Comparison of ENCODE assay signal across 29 mouse cellular contexts in genomic region chr6:113361476-113361875, GRCm38 (mm10). TPM values are rescaled to one million over a fixed set of nuclear protein-coding genes. Genes with fewer than 3 reads are reported as not detected.
DNase-seq lines count a peak whose midpoint lies in the region; ATAC-seq and TF ChIP-seq lines count a peak whose summit lies in the region.
"Had no signal": no experiment of that assay in that cellular context is flagged by ENCODE, and none has a peak within 500 bp of the region (broad histone marks: within the 10 kb centered on the region; RNA-seq: fewer than 3 reads in every experiment).

No protein-coding gene starts in this region.

- H3K4me1 ChIP-seq in hindbrain, postnatal 0 days (ENCODE audit: insufficient read depth, low read length): no peaks in the 10 kb centered on the region
- no peaks in the 10 kb centered on the region for H3K4me1 ChIP-seq in hindbrain, embryonic 10.5 days (replicated peaks)
- H3K4me1 ChIP-seq in liver, postnatal 0 days (ENCODE audit: insufficient read depth): no peaks in the 10 kb centered on the region
- H3K4me1 ChIP-seq: heart, embryonic 15.5 days; hindbrain, embryonic 13.5 days; limb, embryonic 12.5 days; midbrain, embryonic 13.5 days; neural tube, embryonic 15.5 days had no signal

- ATAC-seq in hindbrain, postnatal 0 days: no peak
- no peak for ATAC-seq in liver, postnatal 0 days
- ATAC-seq: midbrain, embryonic 13.5 days had no signal

- no peak for DNase-seq in hindbrain, postnatal 0 days (ENCODE audit: low spot score)
- no peak for DNase-seq in hindbrain, embryonic 10.5 days (ENCODE audit: low spot score)
- DNase-seq in liver, postnatal 0 days: no peak
- DNase-seq in liver: no peak
- peak; percentile 24 for DNase-seq in A20 (ENCODE audit: low read depth, low spot score)
- peak; percentile 72 for DNase-seq in ZHBTc4 (ENCODE audit: low read depth, low spot score)
- DNase-seq in c-Kit-positive CD71-positive TER-119-positive erythroid progenitor cells, embryonic 14.5 days (ENCODE audit: low spot score): no peak
- no peak for DNase-seq in B cell, adult 2 months
- DNase-seq: adrenal gland, postnatal 25 days; cerebellum, adult 18-20 months; cerebellum, postnatal 10 days; gastrocnemius, postnatal 14 days; heart, postnatal 36 days; kidney, adult 18-20 months; lung, adult 2 months; lung, postnatal 4 days; right cerebral cortex, postnatal 25 days; thymus, adult 18-20 months; thymus, postnatal 25 days had no signal

- 76% methylated on average over 4 of the region's 4 CpGs for WGBS in hindbrain, postnatal 0 days
- 79% methylated on average over 4 of the region's 4 CpGs for WGBS in hindbrain, embryonic 10.5 days
- WGBS in liver, postnatal 0 days (ENCODE audit: insufficient replicate concordance): 71% methylated on average over 4 of the region's 4 CpGs

- H3K36me3 ChIP-seq in hindbrain, postnatal 0 days (ENCODE audit: insufficient read depth, low read length): no peaks in the 10 kb centered on the region
- H3K36me3 ChIP-seq in hindbrain, embryonic 10.5 days: peaks cover 3% of the 10 kb centered on the region; the same call in 1 of the 2 replicates
- H3K36me3 ChIP-seq in liver, postnatal 0 days (replicated peaks; ENCODE audit: insufficient read depth, low read length): no peaks in the 10 kb centered on the region

- peak; percentile 26; the same call in 1 of the 2 replicates for TF ChIP-seq CTCF in hindbrain, postnatal 0 days (IDR thresholded peaks at IDR 0.05; ENCODE audit: low read depth)
- peak; percentile 28; the same call in 1 of the 2 replicates for TF ChIP-seq CTCF in liver, postnatal 0 days (IDR thresholded peaks at IDR 0.05; ENCODE audit: low read depth)

- no peaks in the 10 kb centered on the region for H3K9me3 ChIP-seq in hindbrain, postnatal 0 days (ENCODE audit: low read length)
- H3K9me3 ChIP-seq in hindbrain, embryonic 10.5 days: no peaks in the 10 kb centered on the region
- no peaks in the 10 kb centered on the region for H3K9me3 ChIP-seq in liver, postnatal 0 days (ENCODE audit: low read length)
- H3K9me3 ChIP-seq: heart, embryonic 15.5 days; hindbrain, embryonic 13.5 days; limb, embryonic 12.5 days; megakaryocyte, embryonic 14.5 days; midbrain, embryonic 13.5 days; neural tube, embryonic 15.5 days had no signal

- no peak overlapping the region for H3K9ac ChIP-seq in hindbrain, postnatal 0 days (replicated peaks; ENCODE audit: low read length)
- no peak overlapping the region for H3K9ac ChIP-seq in liver, postnatal 0 days (replicated peaks)
- H3K9ac ChIP-seq: heart, embryonic 15.5 days; hindbrain, embryonic 13.5 days; limb, embryonic 12.5 days; midbrain, embryonic 13.5 days; neural tube, embryonic 15.5 days had no signal

- TF ChIP-seq EP300 in liver, postnatal 0 days (IDR thresholded peaks at IDR 0.05; ENCODE audit: low read depth): no peak

- no peaks in the 10 kb centered on the region for H3K27me3 ChIP-seq in hindbrain, postnatal 0 days (ENCODE audit: insufficient read depth, low read length)
- no peaks in the 10 kb centered on the region for H3K27me3 ChIP-seq in hindbrain, embryonic 10.5 days (ENCODE audit: insufficient read depth, poor library complexity, severe bottlenecking)
- no peaks in the 10 kb centered on the region for H3K27me3 ChIP-seq in liver, postnatal 0 days (ENCODE audit: insufficient read depth, low read length)
- H3K27me3 ChIP-seq: heart, embryonic 15.5 days; limb, embryonic 12.5 days; midbrain, embryonic 13.5 days; neural tube, embryonic 15.5 days; Patski had no signal

- no peak overlapping the region for H3K4me2 ChIP-seq in hindbrain, postnatal 0 days (ENCODE audit: low read depth, low read length)
- H3K4me2 ChIP-seq in liver, postnatal 0 days (ENCODE audit: low read depth, low read length): no peak overlapping the region
- H3K4me2 ChIP-seq: heart, embryonic 15.5 days; hindbrain, embryonic 13.5 days; limb, embryonic 12.5 days; liver, embryonic 11.5 days; midbrain, embryonic 13.5 days; neural tube, embryonic 15.5 days had no signal

- H3K27ac ChIP-seq in hindbrain, postnatal 0 days: no peak overlapping the region
- H3K27ac ChIP-seq in hindbrain, embryonic 10.5 days: no peak overlapping the region
- no peak overlapping the region for H3K27ac ChIP-seq in liver, postnatal 0 days (ENCODE audit: low read depth)
- H3K27ac ChIP-seq: heart, embryonic 15.5 days; hindbrain, embryonic 13.5 days; left cerebral cortex, adult 2 months; limb, embryonic 12.5 days; midbrain, embryonic 13.5 days; neural tube, embryonic 15.5 days had no signal

- H3K4me3 ChIP-seq in hindbrain, postnatal 0 days (ENCODE audit: low read length): no peak overlapping the region
- no peak overlapping the region for H3K4me3 ChIP-seq in hindbrain, embryonic 10.5 days
- no peak overlapping the region for H3K4me3 ChIP-seq in liver, postnatal 0 days (ENCODE audit: low read depth, low read length)
- H3K4me3 ChIP-seq: erythroblast, embryonic 14.5 days; heart, embryonic 15.5 days; hindbrain, embryonic 13.5 days; left cerebral cortex, adult 2 months; limb, embryonic 12.5 days; megakaryocyte, embryonic 14.5 days; midbrain, embryonic 13.5 days; neural tube, embryonic 15.5 days had no signal

RNA-seq across cellular contexts. Expression of gene Tada3, which starts 16.2 kb away (rescaled TPM):
- 26.2 and 33.1 TPM in 2 replicates for total RNA-seq in hindbrain, postnatal 0 days (2014; rRNA removed)
- 57.5 and 61.8 TPM in 2 replicates for polyA plus RNA-seq in hindbrain, postnatal 0 days (2015; fragmentation: Nextera tagmentation; extraction: Ambion mirVana)
- 63.1 and 63.9 TPM in 2 replicates for polyA plus RNA-seq in hindbrain, embryonic 10.5 days (2016; fragmentation: Nextera tagmentation; extraction: Ambion mirVana)
- 11.1 and 11.9 TPM in 2 replicates for polyA plus RNA-seq in liver, postnatal 0 days (2015; fragmentation: Nextera tagmentation; extraction: Ambion mirVana)

RNA-seq across cellular contexts. Expression of gene Arpc4, which starts 16.4 kb away (rescaled TPM):
- 178 and 195 TPM in 2 replicates for total RNA-seq in hindbrain, postnatal 0 days (2014; rRNA removed)
- polyA plus RNA-seq in hindbrain, postnatal 0 days (2015; fragmentation: Nextera tagmentation; extraction: Ambion mirVana): 475 and 479 TPM in 2 replicates
- 393 and 423 TPM in 2 replicates for polyA plus RNA-seq in hindbrain, embryonic 10.5 days (2016; fragmentation: Nextera tagmentation; extraction: Ambion mirVana)
- 188 and 198 TPM in 2 replicates for polyA plus RNA-seq in liver, postnatal 0 days (2015; fragmentation: Nextera tagmentation; extraction: Ambion mirVana)

RNA-seq across cellular contexts. Expression of gene Camk1, which starts 17.7 kb away (rescaled TPM):
- total RNA-seq in hindbrain, postnatal 0 days (2014; rRNA removed): 96.5 and 105 TPM in 2 replicates
- polyA plus RNA-seq in hindbrain, postnatal 0 days (2015; fragmentation: Nextera tagmentation; extraction: Ambion mirVana): 109 and 111 TPM in 2 replicates
- 42.3 and 58.0 TPM in 2 replicates for polyA plus RNA-seq in hindbrain, embryonic 10.5 days (2016; fragmentation: Nextera tagmentation; extraction: Ambion mirVana)
- polyA plus RNA-seq in liver, postnatal 0 days (2015; fragmentation: Nextera tagmentation; extraction: Ambion mirVana): 17.9 and 18.1 TPM in 2 replicates

RNA-seq across cellular contexts. Expression of gene Ttll3, which starts 27.6 kb away (rescaled TPM):
- 11.9 and 13.1 TPM in 2 replicates for total RNA-seq in hindbrain, postnatal 0 days (2014; rRNA removed)
- 10.3 and 11.6 TPM in 2 replicates for polyA plus RNA-seq in hindbrain, postnatal 0 days (2015; fragmentation: Nextera tagmentation; extraction: Ambion mirVana)
- 5.3 and 7.4 TPM in 2 replicates for polyA plus RNA-seq in hindbrain, embryonic 10.5 days (2016; fragmentation: Nextera tagmentation; extraction: Ambion mirVana)
- polyA plus RNA-seq in liver, postnatal 0 days (2015; fragmentation: Nextera tagmentation; extraction: Ambion mirVana): 0.38 and 0.83 TPM in 2 replicates

RNA-seq across cellular contexts. Expression of gene Ogg1, which starts 34.7 kb away (rescaled TPM):
- total RNA-seq in hindbrain, postnatal 0 days (2014; rRNA removed): 14.6 and 17.9 TPM in 2 replicates
- polyA plus RNA-seq in hindbrain, postnatal 0 days (2015; fragmentation: Nextera tagmentation; extraction: Ambion mirVana): 8.6 and 8.9 TPM in 2 replicates
- polyA plus RNA-seq in hindbrain, embryonic 10.5 days (2016; fragmentation: Nextera tagmentation; extraction: Ambion mirVana): 15.7 and 16.1 TPM in 2 replicates
- polyA plus RNA-seq in liver, postnatal 0 days (2015; fragmentation: Nextera tagmentation; extraction: Ambion mirVana): 3.8 and 4.2 TPM in 2 replicates

Comparison
In these comparisons a context has a peak if more than half of its experiments do, and no peak if none do; other contexts are left out.
1. DNase-seq: peak in A20 (single experiment) and ZHBTc4 (single experiment); none in hindbrain, postnatal 0 days (single experiment), hindbrain, embryonic 10.5 days (single experiment), liver, postnatal 0 days (single experiment), liver (single experiment), c-Kit-positive CD71-positive TER-119-positive erythroid progenitor cells, embryonic 14.5 days (single experiment) and B cell, adult 2 months (0 of 2).